Mouse (Mus musculus): ENCODE data around the gene Pcbp3.

- no peak for TF ChIP-seq CTCF (IDR thresholded peaks at IDR 0.05; ENCODE audit: borderline replicate concordance, insufficient read depth, low read depth, low read length)
- no peak for TF ChIP-seq POLR2A (IDR thresholded peaks at IDR 0.05; ENCODE audit: borderline replicate concordance, insufficient read depth, low read length)
Measured at GRCm38 (mm10) chr10:76844901-76845300, 116.8 kb downstream of the Pcbp3 start.
